Mouse (Mus musculus) heart, adult 2 months (tissue): Measurements from ENCODE around the gene 4930451I11Rik.

Source experiments
- CTCF ChIP-seq: fragments of 200-600 bp; IDR thresholded peaks from 2 replicates; pipeline ENCODE4 v1.8.1; 2022; ENCODE audit warnings: antibody characterized with exemption, mild to moderate bottlenecking, moderate library complexity
- POLR2A ChIP-seq: fragments of 200-500 bp; IDR thresholded peaks from 2 replicates; pipeline ENCODE4 v1.6.1; 2011; ENCODE audit warnings: mild to moderate bottlenecking, low read depth, low read length, control low read depth; ENCODE audit not compliant: insufficient read depth

DNA sequence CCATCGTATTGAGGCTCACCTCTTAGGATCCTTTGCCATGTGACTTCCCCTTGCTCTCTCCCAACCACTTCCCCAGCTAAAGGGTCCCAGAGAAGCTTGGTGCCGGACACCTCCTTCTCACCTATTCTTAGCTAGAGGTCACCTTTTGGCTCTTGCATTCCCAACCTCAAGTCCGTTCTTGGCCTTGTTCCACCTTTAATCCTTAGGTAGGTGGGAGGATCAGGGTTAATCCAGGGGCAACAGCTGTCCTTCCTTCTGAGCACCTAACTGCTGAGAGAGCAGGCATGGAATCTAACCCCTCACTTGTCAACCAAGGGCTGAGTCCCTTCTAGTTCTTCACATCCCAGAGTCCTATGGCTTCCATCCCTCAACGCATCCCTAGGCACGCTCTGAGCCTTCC, 5.5 kb downstream of the 4930451I11Rik start:
- TF ChIP-seq POLR2A (no peak), CTCF (no peak)
